Mouse (Mus musculus): Measurements from ENCODE around the gene Calcoco2. TPM values are rescaled to one million over a fixed set of nuclear protein-coding genes. Genes with fewer than 3 reads are reported as not detected.

The Calcoco2 gene
- total and polyA plus RNA-seq, 3 experiments, result not detected

- H3K9ac ChIP-seq (ENCODE audit: control insufficient read depth, low read depth, low read length, poor library complexity, severe bottlenecking), result no peak overlapping the region
These were observed 31.0 kb downstream of the Calcoco2 start for GRCm38 (mm10) chr11:96080736-96081135.

GRCm38 (mm10) chr11:96076221-96077105 is 35.3 kb downstream of the Calcoco2 start:
- H3K9me3 ChIP-seq (replicated peaks; ENCODE audit: insufficient read depth, low read length), result no peaks in the 10 kb centered on the region
- no peak for DNase-seq (ENCODE audit: low read depth, low spot score)
- TF ChIP-seq CHD1 (IDR thresholded peaks at IDR 0.05; ENCODE audit: low read depth, low read length), result peak; percentile 87; the same call in 1 of the 2 replicates
- no peak for TF ChIP-seq ZC3H11A (IDR thresholded peaks at IDR 0.05; ENCODE audit: low read depth, low read length)
- TF ChIP-seq MYC (IDR thresholded peaks at IDR 0.05; ENCODE audit: low read depth, low read length), result no peak; the same call in 1 of the 2 replicates
- no peak for TF ChIP-seq MYB (IDR thresholded peaks at IDR 0.05; ENCODE audit: low read depth, low read length)
- TF ChIP-seq ZKSCAN1 (IDR thresholded peaks at IDR 0.05; ENCODE audit: low read depth, low read length), result 0 out of 2 replicates have a peak, but pooled peaks have one; percentile 21
- no peak for TF ChIP-seq E2F4 (IDR thresholded peaks at IDR 0.05; ENCODE audit: borderline replicate concordance, low read depth, low read length)
- peak; percentile 79; the same call in 1 of the 2 replicates for TF ChIP-seq NELFE (IDR thresholded peaks at IDR 0.05; ENCODE audit: low read depth, low read length)
- no peak for TF ChIP-seq GABPA (IDR thresholded peaks at IDR 0.05; ENCODE audit: low read depth, low read length)
- TF ChIP-seq ETS1 (IDR thresholded peaks at IDR 0.05; ENCODE audit: low read depth, low read length), result 0 out of 2 replicates have a peak, but pooled peaks have one; percentile 14
- no peak for TF ChIP-seq POLR2AphosphoS5 (IDR thresholded peaks at IDR 0.05; ENCODE audit: borderline replicate concordance, low read depth, low read length)
- no peak for TF ChIP-seq MAX (IDR thresholded peaks at IDR 0.05; ENCODE audit: low read length)
- H3K79me2 ChIP-seq (ENCODE audit: control insufficient read depth, insufficient read depth, low read length, poor library complexity), result peaks cover 24% of the 10 kb centered on the region
- no peaks in the 10 kb centered on the region for H3K27me3 ChIP-seq (ENCODE audit: control insufficient read depth in 1 of 2, insufficient read depth in 2 of 2, low read length in 2 of 2)
- H3K36me3 ChIP-seq (ENCODE audit: control insufficient read depth in 1 of 2, insufficient read depth in 2 of 2, low read length in 2 of 2), result peaks cover 5 to 25% of the 10 kb centered on the region in 2 experiments
- peak overlapping the region; percentile 77 for H3K9ac ChIP-seq (ENCODE audit: control insufficient read depth, low read depth, low read length, poor library complexity, severe bottlenecking)
- peak overlapping the region; percentile 73 for H3K27ac ChIP-seq (ENCODE audit: control insufficient read depth, low read depth, low read length)
- H3K4me3 ChIP-seq (ENCODE audit: control insufficient read depth in 1 of 2, insufficient read depth in 1 of 2, low read depth in 2 of 2, low read length in 2 of 2), result peak overlapping the region; percentile 63 to 65
- peaks cover 0 to 25% of the 10 kb centered on the region in 2 experiments; a peak in 3 of 4 replicates for H3K4me1 ChIP-seq (ENCODE audit: control insufficient read depth in 1 of 2, insufficient read depth in 2 of 2, low read length in 2 of 2)

More at GRCm38 (mm10) chr11:96080736-96081135, 31.0 kb downstream of the Calcoco2 start:
- no peak overlapping the region for H3K4me3 ChIP-seq (ENCODE audit: control insufficient read depth in 1 of 2, insufficient read depth in 1 of 2, low read depth in 2 of 2, low read length in 2 of 2)
- no peaks in the 10 kb centered on the region; the same call in 1 of the 2 replicates for H3K79me2 ChIP-seq (ENCODE audit: control insufficient read depth, insufficient read depth, low read length, poor library complexity)
- peaks cover 0 to 10% of the 10 kb centered on the region in 2 experiments; a peak in 2 of 4 replicates for H3K36me3 ChIP-seq (ENCODE audit: control insufficient read depth in 1 of 2, insufficient read depth in 2 of 2, low read length in 2 of 2)
- TF ChIP-seq ZNF384 (IDR thresholded peaks at IDR 0.05; ENCODE audit: low read depth, low read length), result no peak
- peaks cover 5 to 14% of the 10 kb centered on the region in 2 experiments; a peak in 3 of 4 replicates for H3K4me1 ChIP-seq (ENCODE audit: control insufficient read depth in 1 of 2, insufficient read depth in 2 of 2, low read length in 2 of 2)
- no peak overlapping the region for H3K27ac ChIP-seq (ENCODE audit: control insufficient read depth, low read depth, low read length)
- DNase-seq (ENCODE audit: low read depth, low spot score), result no peak
- H3K9me3 ChIP-seq (replicated peaks; ENCODE audit: insufficient read depth, low read length), result no peaks in the 10 kb centered on the region
- peaks cover 0 to 4% of the 10 kb centered on the region in 2 experiments; a peak in 1 of 4 replicates for H3K27me3 ChIP-seq (ENCODE audit: control insufficient read depth in 1 of 2, insufficient read depth in 2 of 2, low read length in 2 of 2)
